Mouse (Mus musculus) neural tube, embryonic 13.5 days (tissue): Measurements from ENCODE around the gene Irgq. TPM values are rescaled to one million over a fixed set of nuclear protein-coding genes. Genes with fewer than 3 reads are reported as not detected.

Source experiments
- ATAC-seq: fragments of 200-750 bp; cut with Nextera tagmentation; 2 replicates; pipeline ENCODE4 v1.8.0; 2017; ENCODE audit warnings: low read depth, mild to moderate bottlenecking, moderate TSS enrichment, moderate library complexity
- H3K27ac ChIP-seq: fragments of 300-500 bp; sonication (generic); replicated peaks from 2 replicates; pipeline ENCODE4 v1.5.1; 2015; ENCODE audit warnings: moderate library complexity, mild to moderate bottlenecking, inconsistent platforms
- H3K27me3 ChIP-seq: fragments of 300-500 bp; sonication (generic); 2 replicates; pipeline ENCODE4 v1.6.1; 2015; ENCODE audit warnings: mild to moderate bottlenecking, inconsistent platforms
- H3K36me3 ChIP-seq: fragments of 300-500 bp; sonication (generic); 2 replicates; pipeline ENCODE4 v1.6.1; 2015; ENCODE audit warnings: mild to moderate bottlenecking, inconsistent platforms
- H3K4me1 ChIP-seq: fragments of 300-500 bp; sonication (generic); replicated peaks from 2 replicates; pipeline ENCODE4 v1.6.1; 2015; ENCODE audit warnings: inconsistent platforms
- H3K4me2 ChIP-seq: fragments of 300-500 bp; sonication (generic); 2 replicates; pipeline ENCODE4 v1.6.1; 2015; ENCODE audit warnings: inconsistent platforms, mild to moderate bottlenecking, moderate library complexity
- H3K4me3 ChIP-seq: fragments of 300-500 bp; sonication (generic); 2 replicates; pipeline ENCODE4 v1.5.1; 2015; ENCODE audit warnings: mild to moderate bottlenecking, inconsistent platforms
- H3K9ac ChIP-seq: fragments of 300-500 bp; sonication (generic); 2 replicates; pipeline ENCODE4 v1.6.1; 2015; ENCODE audit warnings: moderate library complexity, mild to moderate bottlenecking, inconsistent platforms
- H3K9me3 ChIP-seq: fragments of 300-500 bp; sonication (generic); 2 replicates; pipeline ENCODE4 v1.6.1; 2016; ENCODE audit warnings: inconsistent platforms
- WGBS: fragments of 180-500 bp; shearing (Covaris S2); methylation state at CpG from one replicate; pipeline ENCODE4 v1.1.7; 2015; 5-methylcytosine and 5-hydroxymethylcytosine counted together
- polyA plus RNA-seq: library from polyadenylated mRNA; unstranded; fragments of >200 nt; fragmentation: Nextera tagmentation; extraction: Ambion mirVana; gene quantifications from 2 replicates; pipeline ENCODE4 v1.2.1, GENCODE M21; 2015

Gene Irgq
- polyA plus RNA-seq, 1 experiment from 2014 or later: 20.9 TPM

DNA sequence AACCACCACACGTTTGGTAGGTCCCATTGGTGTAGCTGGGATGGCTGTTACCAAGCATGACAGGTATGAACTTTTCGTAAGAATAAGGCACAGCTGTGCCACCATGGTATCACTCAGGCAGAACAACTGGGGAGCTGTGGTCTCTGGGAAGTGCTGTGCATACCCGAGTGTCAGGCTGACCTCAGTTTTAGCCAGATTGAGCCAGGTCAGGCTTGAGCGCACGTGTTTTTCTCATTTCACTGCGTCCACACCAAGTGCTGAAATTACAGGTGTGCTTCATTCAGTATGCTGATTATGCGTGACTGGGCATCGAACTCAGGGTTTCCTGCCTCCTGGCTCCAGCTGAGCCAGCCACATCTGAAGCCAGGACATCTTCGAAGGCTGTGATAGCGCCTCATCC, 25.3 kb downstream of the Irgq start:
- H3K36me3 ChIP-seq: peaks cover 55% of the 10 kb centered on the region
- no peaks in the 10 kb centered on the region for H3K4me1 ChIP-seq
- no peaks in the 10 kb centered on the region for H3K27me3 ChIP-seq
- no peak overlapping the region for H3K4me2 ChIP-seq
- 92% methylated on average over 10 of the region's 10 CpGs for WGBS
- no peaks in the 10 kb centered on the region for H3K9me3 ChIP-seq
- H3K27ac ChIP-seq: no peak overlapping the region
- no peak overlapping the region for H3K4me3 ChIP-seq
- no peak for ATAC-seq
- H3K9ac ChIP-seq: no peak overlapping the region

DNA sequence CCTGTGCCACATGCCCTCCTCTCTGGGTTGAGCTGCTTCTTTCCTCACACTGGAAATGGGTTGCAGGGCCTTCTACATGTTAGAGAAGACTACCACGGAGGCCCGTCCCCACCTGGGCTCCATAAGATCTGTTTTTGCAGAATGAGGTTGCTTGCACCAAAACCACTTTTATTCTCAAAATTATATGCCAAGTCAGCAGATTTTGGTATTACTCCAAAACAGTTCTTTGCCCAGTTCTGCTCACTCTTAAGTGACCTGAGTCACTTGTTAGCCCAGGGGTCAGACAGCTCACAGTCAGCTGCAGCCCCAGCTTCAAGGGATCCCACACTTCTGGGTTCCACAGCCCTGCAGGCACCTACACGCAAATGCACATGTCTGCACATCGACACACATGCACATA, 31.0 kb downstream of the Irgq start:
- H3K9me3 ChIP-seq: no peaks in the 10 kb centered on the region
- no peak overlapping the region for H3K9ac ChIP-seq
- 93% methylated on average over 4 of the region's 4 CpGs for whole genome bisulfite sequencing
- H3K4me3 ChIP-seq: no peak overlapping the region
- H3K4me1 ChIP-seq: no peaks in the 10 kb centered on the region
- peaks cover 41% of the 10 kb centered on the region for H3K36me3 ChIP-seq
- no peak for ATAC-seq
- no peaks in the 10 kb centered on the region for H3K27me3 ChIP-seq
- H3K27ac ChIP-seq: no peak overlapping the region
- no peak overlapping the region for H3K4me2 ChIP-seq

DNA sequence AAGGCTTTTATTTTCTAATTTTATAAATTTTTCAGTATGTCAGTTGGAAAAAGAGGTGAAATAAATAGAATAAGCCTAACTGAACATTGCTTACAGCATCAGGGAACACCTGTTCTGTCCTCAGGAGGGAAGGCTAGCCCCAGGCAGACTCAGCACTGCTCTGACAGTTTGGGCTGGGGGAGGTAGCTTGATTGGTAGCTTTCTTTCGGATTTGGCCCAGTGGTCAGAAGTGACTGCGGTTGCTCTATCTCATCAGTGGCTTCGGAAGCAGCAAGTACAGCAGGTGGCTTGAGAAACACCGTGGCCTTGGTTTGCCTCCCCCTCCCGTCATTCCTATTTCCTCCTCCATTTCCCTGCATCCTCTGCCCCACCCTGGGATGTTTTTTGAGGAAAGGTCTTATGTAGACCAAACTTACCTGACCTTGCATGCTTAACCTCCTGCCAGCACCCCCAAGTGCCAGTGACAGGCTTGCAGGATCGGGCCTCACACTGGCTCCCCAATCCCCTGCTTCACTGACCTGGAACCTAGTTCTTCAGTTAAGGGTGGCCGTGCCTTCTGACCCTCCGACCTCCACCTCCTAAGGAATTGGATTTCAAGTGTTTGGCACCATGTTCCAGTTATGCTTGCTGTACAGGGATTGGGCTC, 32.8 kb downstream of the Irgq start:
- 92% methylated on average over 8 of the region's 8 CpGs for WGBS
- no peak for ATAC-seq
- Histone ChIP-seq H3K9ac (no peak overlapping the region), H3K4me3 (no peak overlapping the region), H3K27ac (no peak overlapping the region), H3K4me1 (no peaks in the 10 kb centered on the region), H3K4me2 (no peak overlapping the region), H3K36me3 (peaks cover 56% of the 10 kb centered on the region), H3K27me3 (no peaks in the 10 kb centered on the region), H3K9me3 (no peaks in the 10 kb centered on the region)

DNA sequence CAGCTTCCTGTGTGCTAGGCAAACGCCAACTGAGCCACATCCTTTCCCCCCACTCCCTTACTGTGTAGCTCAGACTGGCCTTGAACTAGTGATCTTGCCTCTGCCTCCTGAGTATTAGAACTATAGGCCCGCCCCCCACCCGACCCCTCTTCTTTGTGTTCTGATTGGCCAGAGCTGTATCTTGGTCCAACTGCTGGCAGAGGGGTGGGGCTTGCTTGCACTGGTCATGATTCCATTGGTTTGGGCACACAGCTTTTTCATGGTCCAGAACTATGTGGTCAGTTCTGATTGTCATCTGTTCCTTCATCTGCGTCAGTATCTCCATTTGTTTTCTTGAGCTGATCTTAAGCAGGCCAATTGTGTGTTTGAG, 33.3 kb downstream of the Irgq start:
- no peak overlapping the region for H3K4me2 ChIP-seq
- no peaks in the 10 kb centered on the region for H3K9me3 ChIP-seq
- H3K36me3 ChIP-seq: peaks cover 61% of the 10 kb centered on the region
- H3K27me3 ChIP-seq: no peaks in the 10 kb centered on the region
- no peak overlapping the region for H3K4me3 ChIP-seq
- H3K4me1 ChIP-seq: no peaks in the 10 kb centered on the region
- H3K27ac ChIP-seq: no peak overlapping the region
- H3K9ac ChIP-seq: no peak overlapping the region
- no peak for ATAC-seq
- WGBS: 89% methylated on average over 4 of the region's 4 CpGs

DNA sequence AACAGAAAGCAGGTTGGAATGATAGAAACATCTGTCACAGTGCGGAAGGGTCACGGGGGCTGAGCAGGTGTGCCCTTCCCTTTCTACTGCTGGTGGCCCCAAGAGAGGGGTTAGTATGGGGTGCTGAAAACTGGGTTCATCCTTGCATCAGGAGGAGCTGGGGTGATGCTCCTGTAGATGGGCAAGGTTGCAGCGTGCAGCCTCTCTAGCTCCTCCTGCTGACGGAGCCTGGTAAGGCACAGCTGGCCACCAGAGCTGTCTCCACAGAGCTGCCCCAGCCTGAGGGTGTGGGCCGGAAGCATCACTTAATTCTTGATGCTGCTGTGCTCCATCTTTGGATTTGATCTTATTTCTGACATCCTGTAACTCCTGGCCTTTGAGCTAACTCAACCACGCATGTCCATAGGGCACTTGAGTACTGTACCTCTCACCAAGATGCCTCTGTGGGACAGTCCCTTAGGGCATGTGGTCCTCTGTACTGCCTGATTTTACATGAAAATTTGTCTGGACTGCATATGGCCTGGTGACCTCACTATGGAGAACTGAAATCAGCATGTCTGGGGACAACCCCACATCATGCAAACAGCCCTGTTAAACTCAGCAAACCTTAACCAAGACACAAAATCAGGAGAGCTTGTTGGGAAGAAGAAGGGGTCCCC, 34.2 kb downstream of the Irgq start:
- Histone ChIP-seq H3K9ac (no peak overlapping the region), H3K27me3 (no peaks in the 10 kb centered on the region), H3K4me2 (no peak overlapping the region), H3K9me3 (no peaks in the 10 kb centered on the region), H3K27ac (no peak overlapping the region), H3K4me1 (no peaks in the 10 kb centered on the region), H3K4me3 (no peak overlapping the region), H3K36me3 (peaks cover 66% of the 10 kb centered on the region)
- ATAC-seq: peak; percentile 37; the same call in 1 of the 2 replicates
- 59% methylated on average over 6 of the region's 6 CpGs for WGBS

DNA sequence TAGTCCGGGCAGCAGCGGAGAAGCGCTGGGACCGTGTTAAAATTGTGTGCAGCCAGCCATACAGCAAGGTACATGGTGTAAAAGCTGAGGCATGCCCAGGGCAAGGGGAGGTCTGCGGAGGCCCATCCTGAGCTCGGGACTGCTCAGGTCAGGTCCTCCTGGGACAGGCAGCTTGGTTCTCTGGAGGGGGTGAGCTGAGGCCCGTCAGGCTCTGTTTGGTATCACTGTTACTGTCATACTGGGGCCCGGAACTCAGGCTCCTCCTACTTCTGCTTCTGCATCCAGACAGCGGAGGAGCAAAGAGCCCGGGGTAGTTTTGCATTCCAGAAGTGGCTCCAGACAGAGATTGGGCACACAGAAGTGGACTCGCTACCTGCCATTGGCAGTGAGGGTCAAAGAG, 35.1 kb downstream of the Irgq start:
- Histone ChIP-seq H3K27me3 (no peaks in the 10 kb centered on the region), H3K4me2 (no peak overlapping the region), H3K4me1 (no peaks in the 10 kb centered on the region), H3K9ac (no peak overlapping the region), H3K27ac (no peak overlapping the region), H3K36me3 (peaks cover 66% of the 10 kb centered on the region), H3K4me3 (no peak overlapping the region), H3K9me3 (no peaks in the 10 kb centered on the region)
- ATAC-seq: no peak
- 97% methylated on average over 11 of the region's 11 CpGs for WGBS

DNA sequence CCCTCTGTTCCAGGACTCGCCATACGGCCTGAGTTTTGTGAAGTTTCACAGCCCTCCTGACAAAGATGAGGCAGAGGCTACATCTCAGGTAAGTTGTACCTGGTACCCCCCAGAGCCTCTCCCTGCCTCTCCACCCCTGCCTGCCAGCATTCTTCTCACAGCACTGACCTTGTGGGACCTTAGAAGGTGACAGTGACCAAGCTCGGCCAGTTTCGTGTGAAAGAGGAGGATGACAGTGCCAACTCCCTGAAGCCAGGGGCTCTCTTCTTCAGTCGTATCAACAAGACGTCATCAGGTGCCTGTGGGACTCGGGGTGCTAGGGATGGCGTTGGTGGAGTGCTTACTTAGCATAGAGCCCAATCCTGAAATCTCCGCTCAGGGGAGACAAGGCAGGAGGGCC, 35.7 kb downstream of the Irgq start:
- Histone ChIP-seq H3K4me1 (no peaks in the 10 kb centered on the region), H3K4me3 (no peak overlapping the region), H3K4me2 (no peak overlapping the region), H3K27me3 (no peaks in the 10 kb centered on the region), H3K27ac (no peak overlapping the region), H3K9ac (no peak overlapping the region), H3K9me3 (no peaks in the 10 kb centered on the region), H3K36me3 (peaks cover 66% of the 10 kb centered on the region)
- ATAC-seq: no peak
- 93% methylated on average over 9 of the region's 9 CpGs for WGBS

DNA sequence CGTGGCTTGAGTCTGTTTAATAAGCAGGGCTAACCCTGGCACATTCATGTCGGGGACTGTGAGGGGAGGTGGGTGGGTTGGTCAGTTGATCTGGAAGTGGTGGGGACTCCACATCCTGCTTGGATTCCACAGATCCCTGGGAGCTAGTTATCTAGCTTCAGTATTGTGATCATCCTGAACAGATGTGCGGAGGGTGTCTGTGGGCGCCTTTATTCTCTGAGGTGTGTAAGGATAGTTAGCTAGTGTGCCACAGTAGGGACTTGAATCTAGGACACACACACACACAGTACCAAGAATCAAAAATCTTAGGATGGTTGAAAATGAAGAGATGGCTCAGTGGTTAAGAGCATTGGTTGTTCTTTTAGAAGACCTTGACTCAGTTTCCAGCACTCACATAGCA, 38.0 kb downstream of the Irgq start:
- H3K4me3 ChIP-seq: no peak overlapping the region
- no peak overlapping the region for H3K27ac ChIP-seq
- no peak for ATAC-seq
- WGBS: 93% methylated on average over 4 of the region's 4 CpGs
- H3K4me2 ChIP-seq: no peak overlapping the region
- peaks cover 69% of the 10 kb centered on the region for H3K36me3 ChIP-seq
- H3K9me3 ChIP-seq: no peaks in the 10 kb centered on the region
- H3K27me3 ChIP-seq: no peaks in the 10 kb centered on the region
- no peak overlapping the region for H3K9ac ChIP-seq
- no peaks in the 10 kb centered on the region for H3K4me1 ChIP-seq

DNA sequence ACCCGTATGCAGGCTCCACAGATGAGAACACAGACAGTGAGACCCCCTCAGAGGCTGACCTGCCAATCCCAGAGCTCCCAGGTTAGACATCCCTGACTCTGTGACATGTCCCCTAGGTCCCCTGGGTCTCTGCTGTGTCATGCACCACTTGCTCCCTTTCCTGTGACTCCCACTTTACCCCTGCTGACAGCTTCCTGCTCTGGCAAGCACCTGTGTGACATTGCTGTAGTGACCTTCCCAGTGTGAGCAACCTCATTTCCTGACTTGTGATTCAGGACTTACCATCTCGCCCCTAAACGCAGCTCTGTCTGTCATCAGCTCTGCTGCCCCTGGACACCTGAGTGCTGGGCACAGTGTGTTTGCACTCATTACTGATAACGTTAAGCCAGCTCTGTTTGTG, 40.6 kb downstream of the Irgq start:
- H3K9me3 ChIP-seq: no peaks in the 10 kb centered on the region
- H3K4me2 ChIP-seq: no peak overlapping the region
- H3K4me3 ChIP-seq: no peak overlapping the region
- H3K4me1 ChIP-seq: no peaks in the 10 kb centered on the region
- WGBS: 90% methylated on average over 4 of the region's 4 CpGs
- peaks cover 60% of the 10 kb centered on the region for H3K36me3 ChIP-seq
- no peaks in the 10 kb centered on the region for H3K27me3 ChIP-seq
- H3K27ac ChIP-seq: no peak overlapping the region
- ATAC-seq: no peak
- no peak overlapping the region for H3K9ac ChIP-seq

DNA sequence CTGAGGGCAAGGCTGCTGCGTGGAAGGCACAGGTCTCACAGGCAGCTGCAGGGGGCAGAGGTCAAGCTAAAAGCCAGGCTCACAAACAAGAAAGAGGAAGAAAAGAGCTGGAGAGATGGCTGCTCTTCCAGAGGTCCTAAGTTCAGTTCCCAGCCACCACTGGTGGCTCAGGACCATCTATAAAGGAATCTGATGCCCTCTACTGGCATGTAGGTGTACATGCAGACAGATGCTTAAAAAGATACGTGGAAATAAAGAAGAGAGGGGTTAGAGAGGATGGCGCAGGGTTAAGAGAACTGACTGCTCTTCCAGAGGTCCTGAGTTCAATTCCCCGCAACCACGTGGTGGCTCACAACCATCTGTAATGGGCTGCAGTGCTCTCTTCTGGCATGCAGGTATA, 42.0 kb downstream of the Irgq start:
- Histone ChIP-seq H3K9ac (no peak overlapping the region), H3K36me3 (peaks cover 47% of the 10 kb centered on the region), H3K4me2 (no peak overlapping the region), H3K4me1 (no peaks in the 10 kb centered on the region), H3K27me3 (no peaks in the 10 kb centered on the region), H3K9me3 (no peaks in the 10 kb centered on the region), H3K4me3 (no peak overlapping the region), H3K27ac (no peak overlapping the region)
- ATAC-seq: no peak
- WGBS: 60% methylated on average over 5 of the region's 5 CpGs

DNA sequence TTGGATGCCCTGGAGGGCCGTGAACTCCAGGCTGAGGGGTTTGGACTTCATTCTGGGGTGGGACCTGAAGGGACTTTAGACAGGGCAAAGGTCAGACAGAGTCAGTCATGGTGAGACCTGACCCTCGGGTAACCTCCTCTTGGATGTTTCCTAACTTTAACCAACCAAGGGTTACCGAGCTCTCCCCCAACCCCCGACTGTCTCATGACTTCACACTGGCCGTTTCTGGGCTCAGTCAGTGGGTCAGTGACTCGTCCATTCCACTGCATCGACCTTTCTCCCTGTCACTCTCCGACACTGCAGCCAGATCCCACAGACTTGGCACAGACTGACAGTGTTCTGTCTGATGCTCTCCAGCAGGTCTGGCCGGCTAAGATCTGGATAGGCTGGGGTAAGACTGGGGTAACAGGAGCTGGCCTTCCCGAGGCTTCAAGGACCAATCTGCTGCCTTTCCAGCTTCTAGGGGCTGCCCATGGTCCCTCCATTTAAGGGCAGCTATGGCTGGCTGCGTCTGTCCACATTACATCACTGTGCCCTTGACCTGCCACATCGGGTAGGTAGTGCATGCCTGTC, 43.8 kb downstream of the Irgq start:
- H3K27ac ChIP-seq: no peak overlapping the region
- no peak overlapping the region for H3K4me2 ChIP-seq
- H3K4me3 ChIP-seq: no peak overlapping the region
- H3K36me3 ChIP-seq: peaks cover 28% of the 10 kb centered on the region
- WGBS: 65% methylated on average over 12 of the region's 12 CpGs
- no peak overlapping the region for H3K9ac ChIP-seq
- ATAC-seq: no peak; the same call in 1 of the 2 replicates
- no peaks in the 10 kb centered on the region for H3K9me3 ChIP-seq
- no peaks in the 10 kb centered on the region for H3K4me1 ChIP-seq
- no peaks in the 10 kb centered on the region for H3K27me3 ChIP-seq

DNA sequence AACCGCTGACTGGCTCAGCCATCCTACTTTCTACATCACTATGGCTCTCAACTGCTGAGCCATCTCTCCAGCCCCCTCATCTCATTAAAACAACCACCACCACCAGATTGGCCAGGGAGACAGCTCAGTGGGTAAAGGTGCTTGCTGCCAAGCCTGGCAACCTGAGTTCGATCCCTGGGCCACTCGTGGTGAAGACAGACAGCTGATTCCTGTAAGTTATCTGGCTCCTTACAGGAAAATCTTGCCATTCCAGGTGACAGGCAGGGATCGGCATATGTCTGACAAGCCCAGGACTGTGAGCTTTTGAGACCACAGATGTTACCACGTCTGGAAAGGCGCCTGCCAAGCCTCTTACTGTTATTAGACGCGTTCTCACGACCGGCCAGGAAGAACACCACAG, 47.3 kb downstream of the Irgq start:
- 92% methylated on average over 10 of the region's 10 CpGs for WGBS
- no peaks in the 10 kb centered on the region for H3K27me3 ChIP-seq
- no peaks in the 10 kb centered on the region for H3K4me1 ChIP-seq
- no peak overlapping the region for H3K4me3 ChIP-seq
- no peak overlapping the region for H3K27ac ChIP-seq
- no peak overlapping the region for H3K4me2 ChIP-seq
- H3K9me3 ChIP-seq: no peaks in the 10 kb centered on the region
- H3K36me3 ChIP-seq: 0 out of 2 replicates have a peak, but pooled peaks cover 2% of the 10 kb centered on the region
- no peak for ATAC-seq
- H3K9ac ChIP-seq: no peak overlapping the region

DNA sequence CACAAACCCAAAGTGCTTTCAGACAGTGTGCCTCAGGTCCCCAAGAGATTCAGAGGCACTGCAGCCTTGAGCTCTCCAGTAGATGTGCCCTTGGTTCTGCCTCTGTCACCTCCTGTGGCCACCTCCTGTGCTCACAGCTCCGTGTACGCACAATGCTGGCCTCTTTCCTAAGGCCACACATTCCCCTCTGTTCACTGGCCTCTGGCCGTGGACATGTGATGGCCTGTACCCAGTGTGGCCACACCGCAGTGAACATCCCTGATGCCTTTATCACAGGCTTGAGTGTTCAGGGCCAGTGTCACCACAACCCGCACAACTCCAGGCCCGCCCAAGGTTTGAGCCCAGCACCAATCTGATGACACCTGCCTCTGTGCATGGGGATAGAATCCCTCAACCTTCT, 54.4 kb downstream of the Irgq start:
- WGBS: 87% methylated on average over 6 of the region's 6 CpGs
- peaks cover 25% of the 10 kb centered on the region for H3K27me3 ChIP-seq

More for the DNA sequence above, 54.4 kb downstream of the Irgq start:
- no peaks in the 10 kb centered on the region for H3K9me3 ChIP-seq
- H3K4me3 ChIP-seq: no peak overlapping the region
- H3K4me1 ChIP-seq: peaks cover 13% of the 10 kb centered on the region
- H3K4me2 ChIP-seq: no peak overlapping the region
- H3K36me3 ChIP-seq: no peaks in the 10 kb centered on the region
- H3K27ac ChIP-seq: no peak overlapping the region
- no peak for ATAC-seq
- H3K9ac ChIP-seq: no peak overlapping the region
